Mouse (Mus musculus) G1E (cell line): Measurements from ENCODE around the gene Dok3.

Experiments used
- CTCF ChIP-seq: IDR thresholded peaks from 2 replicates; pipeline ENCODE4 v1.5.1; 2012; ENCODE audit warnings: low read depth, low read length, inconsistent platforms, mixed read lengths
- GATA2 ChIP-seq: IDR thresholded peaks from 2 replicates; pipeline ENCODE4 v1.6.1; 2012; ENCODE audit warnings: low read depth, low read length, inconsistent platforms, borderline replicate concordance

DNA sequence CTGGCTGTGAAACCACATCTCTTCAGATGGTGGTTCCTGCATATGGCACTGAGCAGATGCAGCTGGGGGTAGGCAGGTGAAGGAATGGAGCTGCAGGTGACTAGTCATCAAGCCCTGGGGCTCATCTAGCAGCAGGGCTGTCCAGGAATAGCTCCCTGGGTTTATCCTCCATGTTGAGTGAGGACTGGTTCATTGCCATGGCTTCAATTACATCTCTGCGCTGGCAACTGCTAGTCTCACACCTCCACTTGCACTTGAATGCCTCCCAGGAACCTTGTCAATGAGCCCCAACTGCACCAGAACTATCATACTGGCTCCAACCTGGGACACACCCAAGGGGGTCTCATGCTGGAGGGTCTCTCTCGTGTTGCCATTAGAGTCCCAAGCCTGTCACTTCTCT, 18.8 kb upstream of the Dok3 start:
- TF ChIP-seq CTCF (no peak), GATA2 (no peak)
